Mouse (Mus musculus) embryonic facial prominence, embryonic 14.5 days (tissue): Measurements from ENCODE around the gene Myo9b. TPM values are rescaled to one million over a fixed set of nuclear protein-coding genes. Genes with fewer than 3 reads are reported as not detected.

Source experiments
- ATAC-seq: fragments of 200-750 bp; cut with Nextera tagmentation; 2 replicates; pipeline ENCODE4 v1.8.0; 2017; ENCODE audit warnings: low read depth, moderate number of reproducible peaks, moderate TSS enrichment
- DNase-seq: peaks from one replicate; pipeline ENCODE4 v3.0.0-alpha.2; 2015; ENCODE audit warnings: low spot score
- H3K27ac ChIP-seq: fragments of 300-500 bp; sonication (generic); replicated peaks from 2 replicates; pipeline ENCODE4 v1.5.1; 2014; ENCODE audit warnings: low read depth, mild to moderate bottlenecking, low read length, moderate library complexity
- H3K27me3 ChIP-seq: fragments of 300-500 bp; sonication (generic); replicated peaks from 2 replicates; pipeline ENCODE4 v1.6.1; 2014; ENCODE audit warnings: low read length; ENCODE audit not compliant: control insufficient read depth, insufficient read depth
- H3K36me3 ChIP-seq: fragments of 300-500 bp; sonication (generic); 2 replicates; pipeline ENCODE4 v1.6.1; 2014; ENCODE audit warnings: low read length, mixed read lengths; ENCODE audit not compliant: control insufficient read depth, insufficient read depth
- H3K4me1 ChIP-seq: fragments of 300-500 bp; sonication (generic); 2 replicates; pipeline ENCODE4 v1.6.1; 2014; ENCODE audit warnings: antibody characterized with exemption, low read length; ENCODE audit not compliant: control insufficient read depth, insufficient read depth
- H3K4me2 ChIP-seq: fragments of 300-500 bp; sonication (generic); 2 replicates; pipeline ENCODE4 v1.6.1; 2014; ENCODE audit warnings: low read depth, mild to moderate bottlenecking, low read length, moderate library complexity, mixed read lengths
- H3K4me3 ChIP-seq: fragments of 300-500 bp; sonication (generic); 2 replicates; pipeline ENCODE4 v1.5.1; 2014; ENCODE audit warnings: low read depth, mild to moderate bottlenecking, low read length
- H3K9ac ChIP-seq: fragments of 300-500 bp; sonication (generic); 2 replicates; pipeline ENCODE4 v1.6.1; 2014; ENCODE audit warnings: low read depth, mild to moderate bottlenecking, low read length, moderate library complexity, mixed read lengths
- H3K9me3 ChIP-seq: fragments of 300-500 bp; sonication (generic); 2 replicates; pipeline ENCODE4 v1.6.1; 2016; ENCODE audit warnings: low read length; ENCODE audit not compliant: control insufficient read depth
- WGBS: fragments of 180-500 bp; shearing (Covaris S2); extraction: QIAGEN DNeasy Blood & Tissue Kit; methylation state at CpG from one replicate; pipeline ENCODE4 v1.1.7; 2014; 5-methylcytosine and 5-hydroxymethylcytosine counted together
- polyA plus RNA-seq: library from polyadenylated mRNA; unstranded; fragments of >200 nt; fragmentation: Nextera tagmentation; extraction: Ambion mirVana; gene quantifications from 2 replicates; pipeline ENCODE4 v1.2.1, GENCODE M21; 2014

Gene Myo9b
- polyA plus RNA-seq, 1 experiment from 2014 or later, result 24.1 TPM

- WGBS, result 2% methylated on average over 43 of the region's 72 CpGs
- Histone ChIP-seq H3K9me3 (no peaks in the 10 kb centered on the region), H3K4me3 (peak overlapping the region; percentile 77), H3K27me3 (no peaks in the 10 kb centered on the region), H3K27ac (peak overlapping the region; percentile 88), H3K4me2 (peak overlapping the region; percentile 99), H3K4me1 (peaks cover 37% of the 10 kb centered on the region), H3K36me3 (peaks cover 18% of the 10 kb centered on the region), H3K9ac (peak overlapping the region; percentile 79)
- ATAC-seq (no peak), DNase-seq (no peak)
Observed at GRCm38 (mm10) chr8:71380178-71381171, 108.0 kb downstream of the Myo9b start.

- peak; percentile 75 for DNase-seq
- no peaks in the 10 kb centered on the region for H3K27me3 ChIP-seq
- H3K4me2 ChIP-seq, result peak within 1 kb of the TSS; percentile 99
- peak within 1 kb of the TSS; percentile 79 for H3K9ac ChIP-seq
- H3K27ac ChIP-seq, result peak within 1 kb of the TSS; percentile 88
- no peaks in the 10 kb centered on the region for H3K9me3 ChIP-seq
- peak; percentile 44 for ATAC-seq
- H3K36me3 ChIP-seq, result peaks cover 14% of the 10 kb centered on the region
- peak within 1 kb of the TSS; percentile 77 for H3K4me3 ChIP-seq
- 0% methylated on average over 20 of the region's 89 CpGs for WGBS
- H3K4me1 ChIP-seq, result peaks cover 27% of the 10 kb centered on the region
Observed at GRCm38 (mm10) chr8:71381421-71381970, 109.0 kb downstream of the Myo9b start, which contains the start of gene Nr2f6. Gene Nr2f6, minus strand, starts transcription at chr8:71381960.

- no peaks in the 10 kb centered on the region for H3K9me3 ChIP-seq
- peak overlapping the region; percentile 77 for H3K4me3 ChIP-seq
- DNase-seq, result peak; percentile 93
- WGBS, result 3% methylated on average over 15 of the region's 80 CpGs
- peak overlapping the region; percentile 88 for H3K27ac ChIP-seq
- peaks cover 11% of the 10 kb centered on the region for H3K36me3 ChIP-seq
- peak overlapping the region; percentile 79 for H3K9ac ChIP-seq
- H3K4me1 ChIP-seq, result peaks cover 25% of the 10 kb centered on the region
- no peaks in the 10 kb centered on the region for H3K27me3 ChIP-seq
- peak overlapping the region; percentile 99 for H3K4me2 ChIP-seq
- ATAC-seq, result peak; percentile 93
Observed at GRCm38 (mm10) chr8:71381971-71382961, 109.8 kb downstream of the Myo9b start.

- Histone ChIP-seq H3K27ac (no peak overlapping the region; the same call in 1 of the 2 replicates), H3K9ac (no peak overlapping the region), H3K4me1 (peaks cover 24% of the 10 kb centered on the region), H3K4me3 (no peak overlapping the region), H3K9me3 (no peaks in the 10 kb centered on the region), H3K36me3 (no peaks in the 10 kb centered on the region; the same call in none of the 2 replicates), H3K4me2 (no peak overlapping the region), H3K27me3 (no peaks in the 10 kb centered on the region)
- DNase-seq (no peak), ATAC-seq (no peak)
- WGBS, result 25% methylated on average over 12 of the region's 12 CpGs
Observed at GRCm38 (mm10) chr8:71383396-71383795, 110.9 kb downstream of the Myo9b start.

GRCm38 (mm10) chr8:71383860-71384259 lies 111.3 kb downstream of the Myo9b start:
- Histone ChIP-seq H3K9ac (no peak overlapping the region), H3K27ac (no peak overlapping the region), H3K4me3 (no peak overlapping the region), H3K4me2 (no peak overlapping the region), H3K4me1 (peaks cover 19% of the 10 kb centered on the region), H3K27me3 (no peaks in the 10 kb centered on the region), H3K9me3 (no peaks in the 10 kb centered on the region), H3K36me3 (no peaks in the 10 kb centered on the region; the same call in 1 of the 2 replicates)
- DNase-seq (no peak), ATAC-seq (no peak)
- WGBS, result 36% methylated on average over 3 of the region's 3 CpGs

GRCm38 (mm10) chr8:71385212-71385835 lies 112.8 kb downstream of the Myo9b start:
- Histone ChIP-seq H3K36me3 (no peaks in the 10 kb centered on the region), H3K27me3 (no peaks in the 10 kb centered on the region), H3K27ac (no peak overlapping the region), H3K9me3 (no peaks in the 10 kb centered on the region), H3K4me1 (peaks cover 5% of the 10 kb centered on the region; the same call in 1 of the 2 replicates), H3K4me3 (no peak overlapping the region), H3K4me2 (no peak overlapping the region), H3K9ac (no peak overlapping the region)
- DNase-seq (no peak), ATAC-seq (no peak)
- WGBS, result 79% methylated on average over 6 of the region's 12 CpGs

GRCm38 (mm10) chr8:71388267-71388666 lies 115.8 kb downstream of the Myo9b start:
- H3K27ac ChIP-seq, result no peak overlapping the region
- H3K4me2 ChIP-seq, result no peak overlapping the region
- no peak overlapping the region for H3K9ac ChIP-seq
- H3K9me3 ChIP-seq, result no peaks in the 10 kb centered on the region
- no peak overlapping the region for H3K4me3 ChIP-seq
- no peak for DNase-seq
- no peaks in the 10 kb centered on the region for H3K36me3 ChIP-seq
- no peaks in the 10 kb centered on the region for H3K4me1 ChIP-seq
- 64% methylated on average over 1 of the region's 1 CpGs for WGBS
- no peaks in the 10 kb centered on the region for H3K27me3 ChIP-seq
- no peak for ATAC-seq
